21 mouse cellular contexts compared by ENCODE assay signal in genomic region chr8:116241987-116242242, GRCm38 (mm10).
A peak's percentile ranks its signal among the peaks of the same experiment; 100 is the strongest.
DNase-seq lines count a peak whose midpoint lies in the region; ATAC-seq lines count a peak whose summit lies in the region.
"Had no signal": no experiment of that assay in that cellular context is flagged by ENCODE, and none has a peak within 500 bp of the region (broad histone marks: within the 10 kb centered on the region; RNA-seq: fewer than 3 reads in every experiment).

No protein-coding gene starts in this region.

- WGBS in limb, embryonic 10.5 days = 87% methylated on average over 5 of the region's 5 CpGs
- 78% methylated on average over 5 of the region's 5 CpGs for WGBS in limb, embryonic 11.5 days
- 71% methylated on average over 5 of the region's 5 CpGs for WGBS in limb, embryonic 13.5 days

- H3K4me2 ChIP-seq in limb, embryonic 11.5 days (ENCODE audit: low read depth, severe bottlenecking) = no peak overlapping the region
- H3K4me2 ChIP-seq in limb, embryonic 13.5 days (replicated peaks) = no peak overlapping the region
- H3K4me2 ChIP-seq: embryonic facial prominence, embryonic 13.5 days; embryonic facial prominence, embryonic 15.5 days; forebrain, embryonic 12.5 days had no signal

- peaks cover 54% of the 10 kb centered on the region for H3K4me1 ChIP-seq in limb, embryonic 10.5 days
- H3K4me1 ChIP-seq in limb, embryonic 11.5 days (ENCODE audit: control insufficient read depth, insufficient read depth, low read length) = peaks cover 29% of the 10 kb centered on the region
- peaks cover 49% of the 10 kb centered on the region for H3K4me1 ChIP-seq in limb, embryonic 13.5 days

- no peak overlapping the region for H3K4me3 ChIP-seq in limb, embryonic 10.5 days
- no peak overlapping the region for H3K4me3 ChIP-seq in limb, embryonic 11.5 days (ENCODE audit: low read depth, low read length)
- H3K4me3 ChIP-seq in limb, embryonic 13.5 days = no peak overlapping the region
- H3K4me3 ChIP-seq: embryonic facial prominence, embryonic 13.5 days; embryonic facial prominence, embryonic 15.5 days; erythroblast, embryonic 14.5 days; forebrain, embryonic 10.5 days; forebrain, embryonic 12.5 days had no signal

- peaks cover 5% of the 10 kb centered on the region; the same call in 1 of the 2 replicates for H3K27me3 ChIP-seq in limb, embryonic 10.5 days (ENCODE audit: low read depth, poor library complexity, severe bottlenecking)
- H3K27me3 ChIP-seq in limb, embryonic 11.5 days (ENCODE audit: control insufficient read depth, insufficient read depth, low read length) = no peaks in the 10 kb centered on the region
- H3K27me3 ChIP-seq in limb, embryonic 13.5 days = peaks cover 16% of the 10 kb centered on the region; the same call in 1 of the 2 replicates
- H3K27me3 ChIP-seq: embryonic facial prominence, embryonic 15.5 days had no signal

- no peak overlapping the region for H3K9ac ChIP-seq in limb, embryonic 11.5 days (ENCODE audit: low read length)
- H3K9ac ChIP-seq in limb, embryonic 13.5 days = no peak overlapping the region
- H3K9ac ChIP-seq: embryonic facial prominence, embryonic 13.5 days; embryonic facial prominence, embryonic 15.5 days; forebrain, embryonic 12.5 days had no signal

- H3K36me3 ChIP-seq in limb, embryonic 10.5 days = no peaks in the 10 kb centered on the region
- no peaks in the 10 kb centered on the region for H3K36me3 ChIP-seq in limb, embryonic 11.5 days (ENCODE audit: control insufficient read depth, insufficient read depth, low read length)
- no peaks in the 10 kb centered on the region for H3K36me3 ChIP-seq in limb, embryonic 13.5 days
- H3K36me3 ChIP-seq: embryonic facial prominence, embryonic 13.5 days; embryonic facial prominence, embryonic 15.5 days; forebrain, embryonic 10.5 days; forebrain, embryonic 12.5 days had no signal

- H3K9me3 ChIP-seq in limb, embryonic 10.5 days (replicated peaks) = no peaks in the 10 kb centered on the region
- no peaks in the 10 kb centered on the region for H3K9me3 ChIP-seq in limb, embryonic 11.5 days (ENCODE audit: control insufficient read depth, low read length)
- no peaks in the 10 kb centered on the region for H3K9me3 ChIP-seq in limb, embryonic 13.5 days
- H3K9me3 ChIP-seq: embryonic facial prominence, embryonic 13.5 days; embryonic facial prominence, embryonic 15.5 days; forebrain, embryonic 10.5 days; forebrain, embryonic 12.5 days had no signal

- peak; percentile 42 for DNase-seq in limb, embryonic 10.5 days (ENCODE audit: low spot score)
- DNase-seq in limb, embryonic 11.5 days (ENCODE audit: low spot score) = no peak
- DNase-seq in liver = no peak
- no peak for DNase-seq in yolk sac, embryonic 10.5 days (ENCODE audit: low spot score)
- DNase-seq: adrenal gland, adult 2 months; adrenal gland, postnatal 10 days; adrenal gland, postnatal 25 days; cerebellum, adult 11 months; cerebellum, adult 18-20 months; cerebellum, adult 8-10 months; cerebellum, postnatal 14 days; cerebellum, postnatal 36 days; embryo, embryonic 11 days had no signal

- H3K27ac ChIP-seq in limb, embryonic 10.5 days = peak overlapping the region; percentile 77
- H3K27ac ChIP-seq in limb, embryonic 11.5 days (replicated peaks; ENCODE audit: low read depth, low read length) = 0 out of 2 replicates have a peak overlapping the region, but pooled peaks have one; percentile 36
- H3K27ac ChIP-seq in limb, embryonic 13.5 days = no peak overlapping the region
- H3K27ac ChIP-seq: embryonic facial prominence, embryonic 13.5 days; embryonic facial prominence, embryonic 15.5 days; forebrain, embryonic 10.5 days; forebrain, embryonic 12.5 days had no signal

- peak; percentile 53 for ATAC-seq in limb, embryonic 11.5 days (ENCODE audit: insufficient number of reproducible peaks, low FRiP score, low TSS enrichment, low read depth)
- peak; percentile 19 for ATAC-seq in limb, embryonic 13.5 days (ENCODE audit: low FRiP score, low read depth)
- ATAC-seq: forebrain, embryonic 14.5 days; forebrain, embryonic 16.5 days had no signal
